Mouse (Mus musculus): Measurements from ENCODE around the gene Rpl22l1. TPM values are rescaled to one million over a fixed set of nuclear protein-coding genes. Genes with fewer than 3 reads are reported as not detected.

Rpl22l1 gene
- polyA plus RNA-seq, 1 experiment from 2014 or later = 339 TPM

Other genes with a start within 250 kb of the Rpl22l1 start
- 0.17 TPM in 1 of 2 replicates, not detected in the other for gene Slc2a2, start 107.5 kb upstream of the Rpl22l1 start, polyA plus RNA-seq (2014; fragmentation: Nextera tagmentation; extraction: Ambion mirVana)
- 17.5 and 19.5 TPM in 2 replicates for gene Eif5a2, start 24.2 kb upstream of the Rpl22l1 start, polyA plus RNA-seq (2014; fragmentation: Nextera tagmentation; extraction: Ambion mirVana)
- gene Gm1527, start 87.2 kb downstream of the Rpl22l1 start, polyA plus RNA-seq (2014; fragmentation: Nextera tagmentation; extraction: Ambion mirVana) = not detected in 2 replicates

All from hindbrain, embryonic 14.5 days (tissue).